In genomic region chr2:41024389-41024788, GRCm38 (mm10) we compare ENCODE assay signal across 21 mouse cellular contexts.
"Had no signal": no experiment of that assay in that cellular context is flagged by ENCODE, and none has a peak within 500 bp of the region (broad histone marks: within the 10 kb centered on the region; RNA-seq: fewer than 3 reads in every experiment).

No protein-coding gene starts in this region.

- H3K27ac ChIP-seq: kidney, postnatal 0 days; layer of hippocampus, adult 2 months; limb, embryonic 12.5 days; limb, embryonic 15.5 days; liver, embryonic 14.5 days; macrophage; midbrain, embryonic 12.5 days; stomach, embryonic 15.5 days had no signal

- H3K27me3 ChIP-seq: limb, embryonic 12.5 days; limb, embryonic 15.5 days; midbrain, embryonic 12.5 days; stomach, embryonic 15.5 days had no signal

- H3K4me3 ChIP-seq: layer of hippocampus, adult 2 months; limb, embryonic 12.5 days; limb, embryonic 15.5 days; midbrain, embryonic 12.5 days; stomach, embryonic 15.5 days had no signal

- H3K9me3 ChIP-seq: limb, embryonic 12.5 days; limb, embryonic 15.5 days; midbrain, embryonic 12.5 days; stomach, embryonic 15.5 days had no signal

- H3K4me1 ChIP-seq: limb, embryonic 12.5 days; limb, embryonic 15.5 days; midbrain, embryonic 12.5 days; stomach, embryonic 15.5 days had no signal

- H3K36me3 ChIP-seq: limb, embryonic 12.5 days; limb, embryonic 15.5 days; midbrain, embryonic 12.5 days; stomach, embryonic 15.5 days had no signal

- H3K4me2 ChIP-seq: limb, embryonic 12.5 days; limb, embryonic 15.5 days; liver, embryonic 11.5 days; lung, embryonic 14.5 days; midbrain, embryonic 12.5 days; stomach, embryonic 15.5 days had no signal

- ATAC-seq: intestine, postnatal 0 days; liver, postnatal 0 days; lung, postnatal 0 days; midbrain, embryonic 16.5 days had no signal

- DNase-seq: kidney, adult 2 months; kidney, postnatal 25 days; left cerebral cortex, postnatal 4 days; liver, postnatal 0 days; lung, embryonic 14.5 days; retina, postnatal 1 day; right cerebral cortex, postnatal 25 days; spleen, adult 18-20 months; thymus, postnatal 25 days had no signal

- H3K9ac ChIP-seq: limb, embryonic 12.5 days; limb, embryonic 15.5 days; liver, embryonic 14.5 days; liver, postnatal 0 days; lung, embryonic 14.5 days; midbrain, embryonic 12.5 days; stomach, embryonic 15.5 days had no signal
